Mouse (Mus musculus) liver, embryonic 14.5 days (tissue): ENCODE measurements around the gene Erg.

Source experiments
- CTCF ChIP-seq: IDR thresholded peaks from 2 replicates; pipeline ENCODE4 v1.5.1; 2016; ENCODE audit warnings: antibody characterized with exemption, low read depth, control low read depth
- EP300 ChIP-seq: IDR thresholded peaks from 2 replicates; pipeline ENCODE4 v1.6.1; 2016; ENCODE audit warnings: antibody characterized with exemption, low read depth

- TF ChIP-seq CTCF: no peak
- TF ChIP-seq EP300: no peak
Observed at GRCm38 (mm10) chr16:95519520-95519919, 66.9 kb downstream of the Erg start.
